Mouse (Mus musculus): Measurements from ENCODE around the gene Stk11. TPM values are rescaled to one million over a fixed set of nuclear protein-coding genes. Genes with fewer than 3 reads are reported as not detected.

The Stk11 gene
- polyA plus RNA-seq, 1 experiment from 2014 or later, result 20.7 TPM

DNA sequence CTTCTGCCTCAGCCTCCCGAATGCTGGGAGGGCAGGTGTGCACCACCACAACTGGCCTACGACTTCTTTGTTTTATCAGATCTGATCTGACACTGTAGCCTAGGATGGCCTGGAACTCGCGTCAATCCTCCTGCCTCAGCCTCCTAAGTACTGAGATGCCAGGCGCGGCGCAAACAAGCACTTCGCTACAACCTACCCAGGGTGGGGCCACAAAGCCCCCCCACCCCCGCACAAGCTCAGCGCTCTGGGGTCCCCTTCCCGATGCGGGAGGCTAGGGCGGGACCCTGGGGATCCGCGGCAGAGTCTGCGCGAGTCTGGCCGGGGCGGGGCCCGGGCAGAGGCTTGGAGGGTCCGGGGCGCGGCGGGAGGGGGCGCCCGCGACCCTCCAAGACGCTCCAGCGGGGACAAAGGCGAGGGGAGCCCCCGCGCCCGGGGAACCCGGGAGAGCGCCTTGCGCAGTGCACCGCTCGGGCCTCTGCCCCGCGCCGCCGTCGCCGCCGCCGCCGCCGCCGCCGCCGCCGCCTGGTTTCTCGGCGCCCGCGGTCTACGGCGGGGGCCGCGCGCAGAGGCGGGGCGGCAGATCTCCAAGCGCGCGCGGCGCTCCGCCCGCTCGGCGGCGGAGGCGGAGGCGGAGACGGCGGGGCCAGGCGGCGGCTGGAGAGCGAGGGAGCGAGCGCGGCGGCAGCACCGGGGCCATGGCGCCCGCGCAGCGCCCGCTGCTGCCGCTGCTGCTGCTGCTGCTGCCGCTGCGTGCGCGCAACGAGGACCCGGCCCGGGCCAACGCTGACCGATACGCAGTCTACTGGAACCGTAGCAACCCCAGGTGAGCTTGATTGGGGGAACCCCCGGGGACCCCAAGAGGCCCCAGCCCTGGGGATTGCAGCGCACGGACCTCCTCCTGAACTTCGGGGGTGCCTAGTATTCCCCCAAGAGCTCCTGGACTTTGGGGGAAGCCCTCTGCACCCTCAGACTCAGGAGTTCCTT lies 63.8 kb downstream of the Stk11 start, which contains the start of gene Efna2:
Gene Efna2, plus strand, starts transcription at position 415 of the 984 bp plus-strand sequence.
- WGBS, result 4% methylated on average over 43 of the region's 106 CpGs
- ATAC-seq, result peak; percentile 84

More for the DNA sequence above, 63.8 kb downstream of the Stk11 start, which contains the start of gene Efna2:
- Histone ChIP-seq H3K27me3 (no peaks in the 10 kb centered on the region), H3K9me3 (replicated peaks) (no peaks in the 10 kb centered on the region), H3K4me3 (peak within 1 kb of the TSS; percentile 85), H3K4me1 (peaks cover 45% of the 10 kb centered on the region), H3K36me3 (ENCODE audit: poor library complexity, severe bottlenecking) (peaks cover 22% of the 10 kb centered on the region; the same call in 1 of the 2 replicates), H3K9ac (peak within 1 kb of the TSS; percentile 98), H3K27ac (peak within 1 kb of the TSS; percentile 79), H3K4me2 (peak within 1 kb of the TSS; percentile 77)

Other genes starting within 250 kb of the Stk11 start
- 12.8 and 15.9 TPM in 2 replicates for gene Prtn3, start 241.3 kb upstream of the Stk11 start, polyA plus RNA-seq (2015; fragmentation: Nextera tagmentation; extraction: Ambion mirVana)
- 290 and 308 TPM in 2 replicates for gene Plppr3, start 241.2 kb upstream of the Stk11 start, polyA plus RNA-seq (2015; fragmentation: Nextera tagmentation; extraction: Ambion mirVana)
- gene Elane, start 229.6 kb upstream of the Stk11 start, polyA plus RNA-seq (2015; fragmentation: Nextera tagmentation; extraction: Ambion mirVana), result 0.24 TPM in 1 of 2 replicates, not detected in the other
- gene Cfd, start 224.9 kb upstream of the Stk11 start, polyA plus RNA-seq (2015; fragmentation: Nextera tagmentation; extraction: Ambion mirVana), result not detected in 2 replicates
- 49.0 and 59.0 TPM in 2 replicates for gene Med16, start 206.9 kb upstream of the Stk11 start, polyA plus RNA-seq (2015; fragmentation: Nextera tagmentation; extraction: Ambion mirVana)
- 33.6 TPM in 1 of 2 replicates, not detected in the other for gene Gm26602, start 204.9 kb upstream of the Stk11 start, polyA plus RNA-seq (2015; fragmentation: Nextera tagmentation; extraction: Ambion mirVana)
- 1.0 and 1.3 TPM in 2 replicates for gene Kiss1r, start 198.8 kb upstream of the Stk11 start, polyA plus RNA-seq (2015; fragmentation: Nextera tagmentation; extraction: Ambion mirVana)
- gene R3hdm4, start 194.6 kb upstream of the Stk11 start, polyA plus RNA-seq (2015; fragmentation: Nextera tagmentation; extraction: Ambion mirVana), result 200 and 217 TPM in 2 replicates
- gene Arid3a, start 188.8 kb upstream of the Stk11 start, polyA plus RNA-seq (2015; fragmentation: Nextera tagmentation; extraction: Ambion mirVana), result 2.5 and 3.6 TPM in 2 replicates
- 80.2 and 94.8 TPM in 2 replicates for gene Wdr18, start 155.7 kb upstream of the Stk11 start, polyA plus RNA-seq (2015; fragmentation: Nextera tagmentation; extraction: Ambion mirVana)
- 0.38 and 0.57 TPM in 2 replicates for gene Grin3b, start 145.1 kb upstream of the Stk11 start, polyA plus RNA-seq (2015; fragmentation: Nextera tagmentation; extraction: Ambion mirVana)
- 11.2 and 12.0 TPM in 2 replicates for gene Tmem259, start 131.5 kb upstream of the Stk11 start, polyA plus RNA-seq (2015; fragmentation: Nextera tagmentation; extraction: Ambion mirVana)
- gene Cnn2, start 127.2 kb upstream of the Stk11 start, polyA plus RNA-seq (2015; fragmentation: Nextera tagmentation; extraction: Ambion mirVana), result 30.0 and 32.2 TPM in 2 replicates
- gene Abca7, start 119.3 kb upstream of the Stk11 start, polyA plus RNA-seq (2015; fragmentation: Nextera tagmentation; extraction: Ambion mirVana), result 3.1 and 3.9 TPM in 2 replicates
- gene Arhgap45, start 99.2 kb upstream of the Stk11 start, polyA plus RNA-seq (2015; fragmentation: Nextera tagmentation; extraction: Ambion mirVana), result 1.2 and 1.3 TPM in 2 replicates
- 193 and 199 TPM in 2 replicates for gene Polr2e, start 76.0 kb upstream of the Stk11 start, polyA plus RNA-seq (2015; fragmentation: Nextera tagmentation; extraction: Ambion mirVana)
- gene Gpx4, start 68.6 kb upstream of the Stk11 start, polyA plus RNA-seq (2015; fragmentation: Nextera tagmentation; extraction: Ambion mirVana), result 487 and 489 TPM in 2 replicates
- 11.6 and 13.6 TPM in 2 replicates for gene Sbno2, start 10.2 kb upstream of the Stk11 start, polyA plus RNA-seq (2015; fragmentation: Nextera tagmentation; extraction: Ambion mirVana)
- gene Atp5d, start 22.8 kb downstream of the Stk11 start, polyA plus RNA-seq (2015; fragmentation: Nextera tagmentation; extraction: Ambion mirVana), result 454 and 459 TPM in 2 replicates
- gene Cbarp, start 25.0 kb downstream of the Stk11 start, polyA plus RNA-seq (2015; fragmentation: Nextera tagmentation; extraction: Ambion mirVana), result 21.2 and 26.8 TPM in 2 replicates
- gene Midn, start 32.5 kb downstream of the Stk11 start, polyA plus RNA-seq (2015; fragmentation: Nextera tagmentation; extraction: Ambion mirVana), result 35.1 and 37.9 TPM in 2 replicates
- gene Cirbp, start 50.2 kb downstream of the Stk11 start, polyA plus RNA-seq (2015; fragmentation: Nextera tagmentation; extraction: Ambion mirVana), result 274 and 308 TPM in 2 replicates
- gene 1600002K03Rik, start 57.1 kb downstream of the Stk11 start, polyA plus RNA-seq (2015; fragmentation: Nextera tagmentation; extraction: Ambion mirVana), result 12.2 and 12.6 TPM in 2 replicates
- gene Efna2, start 63.7 kb downstream of the Stk11 start, polyA plus RNA-seq (2015; fragmentation: Nextera tagmentation; extraction: Ambion mirVana), result 17.7 and 19.5 TPM in 2 replicates
- 62.1 and 64.7 TPM in 2 replicates for gene Mum1, start 110.6 kb downstream of the Stk11 start, polyA plus RNA-seq (2015; fragmentation: Nextera tagmentation; extraction: Ambion mirVana)
- 267 and 274 TPM in 2 replicates for gene Ndufs7, start 133.3 kb downstream of the Stk11 start, polyA plus RNA-seq (2015; fragmentation: Nextera tagmentation; extraction: Ambion mirVana)
- gene Gamt, start 145.2 kb downstream of the Stk11 start, polyA plus RNA-seq (2015; fragmentation: Nextera tagmentation; extraction: Ambion mirVana), result 18.2 and 18.3 TPM in 2 replicates
- gene Dazap1, start 145.7 kb downstream of the Stk11 start, polyA plus RNA-seq (2015; fragmentation: Nextera tagmentation; extraction: Ambion mirVana), result 61.7 and 64.9 TPM in 2 replicates
- gene Rps15, start 176.7 kb downstream of the Stk11 start, polyA plus RNA-seq (2015; fragmentation: Nextera tagmentation; extraction: Ambion mirVana), result 805 and 828 TPM in 2 replicates
- 129 and 140 TPM in 2 replicates for gene Apc2, start 180.2 kb downstream of the Stk11 start, polyA plus RNA-seq (2015; fragmentation: Nextera tagmentation; extraction: Ambion mirVana)
- 42.7 and 43.3 TPM in 2 replicates for gene 2310011J03Rik, start 204.7 kb downstream of the Stk11 start, polyA plus RNA-seq (2015; fragmentation: Nextera tagmentation; extraction: Ambion mirVana)
- 2.9 and 3.0 TPM in 2 replicates for gene Pcsk4, start 213.7 kb downstream of the Stk11 start, polyA plus RNA-seq (2015; fragmentation: Nextera tagmentation; extraction: Ambion mirVana)
- 2.0 and 3.0 TPM in 2 replicates for gene Reep6, start 214.2 kb downstream of the Stk11 start, polyA plus RNA-seq (2015; fragmentation: Nextera tagmentation; extraction: Ambion mirVana)
- 0.18 and 0.21 TPM in 2 replicates for gene Adamtsl5, start 232.6 kb downstream of the Stk11 start, polyA plus RNA-seq (2015; fragmentation: Nextera tagmentation; extraction: Ambion mirVana)
- 0.40 and 0.64 TPM in 2 replicates for gene Plk5, start 240.7 kb downstream of the Stk11 start, polyA plus RNA-seq (2015; fragmentation: Nextera tagmentation; extraction: Ambion mirVana)

Measured in forebrain, embryonic 13.5 days (tissue).